In the genomic region with DNA sequence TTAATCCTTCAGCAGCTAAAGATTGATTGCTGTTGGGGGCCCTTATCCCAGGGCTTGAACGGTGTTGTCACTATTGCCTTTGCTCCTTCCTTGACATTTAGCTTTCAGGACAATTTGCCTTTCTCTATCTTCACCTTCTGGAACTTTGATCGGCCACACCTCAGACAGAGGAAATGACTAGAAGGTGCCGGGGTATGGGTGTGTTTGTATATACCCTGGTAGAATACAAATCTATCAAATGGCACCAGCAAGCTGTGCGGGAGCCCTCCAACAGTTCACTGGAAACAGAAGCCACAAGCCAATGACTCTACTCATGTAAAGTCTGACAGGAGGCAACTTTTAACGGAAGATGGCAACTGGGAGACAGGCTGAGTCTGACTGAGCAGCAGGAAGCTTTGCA, we compare ENCODE assay signal across 30 mouse cellular contexts. TPM values are rescaled to one million over a fixed set of nuclear protein-coding genes. Genes with fewer than 3 reads are reported as not detected.
DNase-seq lines count a peak whose midpoint lies in the region; ATAC-seq and TF ChIP-seq lines count a peak whose summit lies in the region.
"Had no signal": no experiment of that assay in that cellular context is flagged by ENCODE, and none has a peak within 500 bp of the region (broad histone marks: within the 10 kb centered on the region; RNA-seq: fewer than 3 reads in every experiment).

No protein-coding gene starts in this region.

- H3K36me3 ChIP-seq in intestine, postnatal 0 days (ENCODE audit: control insufficient read depth, insufficient read depth) = no peaks in the 10 kb centered on the region
- no peaks in the 10 kb centered on the region for H3K36me3 ChIP-seq in liver, embryonic 12.5 days
- H3K36me3 ChIP-seq: heart, embryonic 10.5 days; hindbrain, embryonic 15.5 days; lung, embryonic 15.5 days; midbrain, embryonic 15.5 days had no signal

- no peak overlapping the region for H3K9ac ChIP-seq in intestine, postnatal 0 days (ENCODE audit: low read depth, low read length)
- H3K9ac ChIP-seq in liver, embryonic 12.5 days = no peak overlapping the region
- H3K9ac ChIP-seq: hindbrain, embryonic 15.5 days; liver, embryonic 14.5 days; lung, embryonic 15.5 days; midbrain, embryonic 15.5 days had no signal

- DNase-seq in CD4-positive helper T cell, adult 2 months (ENCODE audit: low read depth, low spot score) = peak; percentile 33
- peak; percentile 46 for DNase-seq in thymus, postnatal 14 days
- DNase-seq in gastrocnemius, adult 18-20 months (ENCODE audit: low spot score) = no peak
- no peak for DNase-seq in spleen, postnatal 10 days (ENCODE audit: low spot score in 2 of 2)
- DNase-seq: B cell, adult 2 months; cerebellum, adult 11 months; cerebellum, adult 9-11 months; gastrocnemius, adult 2 months; kidney, adult 11 months; layer of hippocampus, adult 9-11 months; lung, postnatal 4 days; right cerebral cortex, adult 18-20 months had no signal

- H3K27me3 ChIP-seq in intestine, postnatal 0 days (replicated peaks; ENCODE audit: control insufficient read depth, insufficient read depth, low read length) = no peaks in the 10 kb centered on the region
- no peaks in the 10 kb centered on the region for H3K27me3 ChIP-seq in liver, embryonic 12.5 days (replicated peaks)
- H3K27me3 ChIP-seq: hindbrain, embryonic 15.5 days; lung, embryonic 15.5 days; midbrain, embryonic 15.5 days had no signal

- no peak overlapping the region for H3K27ac ChIP-seq in intestine, postnatal 0 days (ENCODE audit: low read depth, low read length)
- no peak overlapping the region for H3K27ac ChIP-seq in liver, embryonic 12.5 days
- H3K27ac ChIP-seq: gastrocnemius, adult 2 months; heart, embryonic 10.5 days; hindbrain, embryonic 15.5 days; kidney, postnatal 0 days; liver, embryonic 14.5 days; lung, embryonic 15.5 days; midbrain, embryonic 15.5 days; stomach, postnatal 0 days had no signal

- no peak overlapping the region for H3K4me2 ChIP-seq in intestine, postnatal 0 days (replicated peaks; ENCODE audit: low read depth)
- H3K4me2 ChIP-seq in liver, embryonic 12.5 days = no peak overlapping the region
- H3K4me2 ChIP-seq: hindbrain, embryonic 15.5 days; lung, embryonic 15.5 days; midbrain, embryonic 15.5 days had no signal

- TF ChIP-seq CTCF in intestine, postnatal 0 days (IDR thresholded peaks at IDR 0.05; ENCODE audit: low read depth) = no peak

- no peaks in the 10 kb centered on the region for H3K9me3 ChIP-seq in intestine, postnatal 0 days (ENCODE audit: control insufficient read depth)
- H3K9me3 ChIP-seq in liver, embryonic 12.5 days (replicated peaks) = no peaks in the 10 kb centered on the region
- H3K9me3 ChIP-seq: heart, embryonic 10.5 days; hindbrain, embryonic 15.5 days; lung, embryonic 15.5 days; midbrain, embryonic 15.5 days had no signal

- 40% methylated on average over 5 of the region's 5 CpGs for WGBS in intestine, postnatal 0 days
- 67% methylated on average over 5 of the region's 5 CpGs for WGBS in liver, embryonic 12.5 days (ENCODE audit: insufficient replicate concordance)

- no peaks in the 10 kb centered on the region; the same call in 1 of the 2 replicates for H3K4me1 ChIP-seq in intestine, postnatal 0 days (replicated peaks; ENCODE audit: control insufficient read depth, insufficient read depth, low read length)
- H3K4me1 ChIP-seq in liver, embryonic 12.5 days = no peaks in the 10 kb centered on the region
- H3K4me1 ChIP-seq: heart, embryonic 10.5 days; hindbrain, embryonic 15.5 days; lung, embryonic 15.5 days had no signal

- ATAC-seq in CD4-positive, CD25-positive, alpha-beta regulatory T cell, adult 4 months = peak; percentile 46
- ATAC-seq in intestine, postnatal 0 days = peak; percentile 82
- ATAC-seq in liver, embryonic 12.5 days = no peak

- no peak overlapping the region for H3K4me3 ChIP-seq in intestine, postnatal 0 days (ENCODE audit: low read depth, low read length)
- H3K4me3 ChIP-seq in liver, embryonic 12.5 days = no peak overlapping the region
- H3K4me3 ChIP-seq: gastrocnemius, adult 2 months; heart, embryonic 10.5 days; hindbrain, embryonic 15.5 days; lung, embryonic 15.5 days; midbrain, embryonic 15.5 days; myocyte had no signal

RNA-seq across cellular contexts. Expression of gene Xcl1, which starts 37.4 kb away (rescaled TPM):
- polyA plus RNA-seq in CD4-positive, CD25-positive, alpha-beta regulatory T cell, adult 4 months (2017; shearing (Covaris generic)) = 1 to 10 TPM; 4.4 to 8.0 TPM
- 0.31 TPM in 1 of 2 replicates, not detected in the other for polyA plus RNA-seq in intestine, postnatal 0 days (2015; fragmentation: Nextera tagmentation; extraction: Ambion mirVana)
- total RNA-seq in gastrocnemius, adult 18-20 months (2021) = not detected
- not detected in 2 replicates for polyA plus RNA-seq in liver, embryonic 12.5 days (2016; fragmentation: Nextera tagmentation; extraction: Ambion mirVana)
- total RNA-seq: adrenal gland, adult 18-20 months; gastrocnemius, adult 2 months; left cerebral cortex, adult 18-20 months; left cerebral cortex, postnatal 25 days had no signal
- polyA plus RNA-seq: embryonic facial prominence, embryonic 11.5 days; forebrain, embryonic 11.5 days; heart, embryonic 10.5 days; hindbrain, embryonic 15.5 days; kidney, postnatal 0 days; limb, embryonic 14.5 days; liver, embryonic 14.5 days; midbrain, embryonic 15.5 days; neural tube, embryonic 14.5 days had no signal

Comparison
In these comparisons a context has a peak if more than half of its experiments do, and no peak if none do; other contexts are left out.
1. DNase-seq: peak in CD4-positive helper T cell, adult 2 months (single experiment) and thymus, postnatal 14 days (single experiment); none in gastrocnemius, adult 18-20 months (single experiment) and spleen, postnatal 10 days (0 of 2).